Mouse (Mus musculus) spleen, adult 2 months (tissue): ENCODE measurements at regions not wholly inside any gene's neighbourhood (a gene's known extent, or its start where the extent isn't known, plus 50 kb on each side); places are given as distances from the start of the nearest gene placed in this dataset.

ENCODE experiments used
- CTCF ChIP-seq: fragments of 200-500 bp; IDR thresholded peaks from 2 replicates; pipeline ENCODE4 v1.5.1; 2011; ENCODE audit warnings: mild to moderate bottlenecking, inconsistent platforms; ENCODE audit not compliant: insufficient read depth, insufficient read length, insufficient replicate concordance; ENCODE audit errors: extremely low read depth
- POLR2A ChIP-seq: fragments of 200-500 bp; IDR thresholded peaks from 2 replicates; pipeline ENCODE4 v1.6.1; 2011; ENCODE audit warnings: low read depth, low read length, inconsistent platforms

DNA sequence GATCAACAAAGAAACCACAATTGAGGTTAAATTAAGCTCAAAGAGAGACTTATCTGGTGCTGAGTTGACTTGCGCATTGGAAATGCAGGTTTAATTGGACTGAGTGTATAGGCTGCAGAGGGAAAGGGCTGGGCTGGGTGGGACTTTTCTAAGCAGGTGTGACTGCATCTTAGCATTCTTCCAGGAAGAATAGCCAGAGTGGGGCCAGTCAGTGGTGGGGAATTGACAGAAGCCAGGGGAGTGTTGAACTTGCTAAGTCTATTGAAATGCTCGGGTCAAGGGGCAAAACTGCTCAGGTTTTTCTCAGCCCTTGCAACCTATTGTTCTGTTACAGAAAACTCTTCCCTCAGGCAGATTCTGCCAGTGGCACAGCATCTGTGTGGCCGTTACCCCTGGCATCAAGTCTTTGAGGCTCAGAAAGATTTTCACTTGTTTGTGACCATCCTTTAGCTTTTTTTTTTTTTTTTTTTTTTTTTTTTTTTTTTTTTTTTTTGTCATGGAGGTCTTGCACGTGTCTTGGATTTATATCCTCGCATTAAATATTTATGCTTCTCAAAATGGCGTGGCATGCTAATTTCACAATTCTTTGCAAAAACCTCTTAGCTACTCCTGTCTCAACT, 429.6 kb upstream of the Trpc7 start:
- TF ChIP-seq CTCF (no peak), POLR2A (no peak)
